18 mouse cellular contexts compared by ENCODE assay signal in genomic region chr17:72144461-72144860, GRCm38 (mm10).
DNase-seq lines count a peak whose midpoint lies in the region; ATAC-seq lines count a peak whose summit lies in the region.
"Had no signal": no experiment of that assay in that cellular context is flagged by ENCODE, and none has a peak within 500 bp of the region (broad histone marks: within the 10 kb centered on the region; RNA-seq: fewer than 3 reads in every experiment).

No protein-coding gene starts in this region.

- no peak overlapping the region for H3K4me2 ChIP-seq in hindbrain, embryonic 12.5 days (replicated peaks)
- no peak overlapping the region for H3K4me2 ChIP-seq in hindbrain, embryonic 13.5 days
- no peak overlapping the region for H3K4me2 ChIP-seq in midbrain, embryonic 14.5 days (ENCODE audit: low read length)
- no peak overlapping the region for H3K4me2 ChIP-seq in midbrain, embryonic 16.5 days (ENCODE audit: low read length)
- H3K4me2 ChIP-seq: embryonic facial prominence, embryonic 12.5 days; forebrain, embryonic 12.5 days; heart, embryonic 12.5 days; hindbrain, embryonic 14.5 days had no signal

- no peaks in the 10 kb centered on the region for H3K36me3 ChIP-seq in hindbrain, embryonic 12.5 days
- no peaks in the 10 kb centered on the region for H3K36me3 ChIP-seq in hindbrain, embryonic 13.5 days
- no peaks in the 10 kb centered on the region for H3K36me3 ChIP-seq in midbrain, embryonic 14.5 days (ENCODE audit: control insufficient read depth, insufficient read depth, low read length)
- H3K36me3 ChIP-seq in midbrain, embryonic 16.5 days (ENCODE audit: control insufficient read depth, insufficient read depth, low read length) = no peaks in the 10 kb centered on the region
- H3K36me3 ChIP-seq: embryonic facial prominence, embryonic 12.5 days; forebrain, embryonic 12.5 days; heart, embryonic 12.5 days had no signal

- no peaks in the 10 kb centered on the region for H3K9me3 ChIP-seq in hindbrain, embryonic 12.5 days (replicated peaks)
- H3K9me3 ChIP-seq in hindbrain, embryonic 13.5 days = no peaks in the 10 kb centered on the region
- no peaks in the 10 kb centered on the region for H3K9me3 ChIP-seq in midbrain, embryonic 14.5 days (ENCODE audit: control insufficient read depth, low read length)
- no peaks in the 10 kb centered on the region for H3K9me3 ChIP-seq in midbrain, embryonic 16.5 days (replicated peaks; ENCODE audit: control insufficient read depth, low read length, poor library complexity, severe bottlenecking)
- H3K9me3 ChIP-seq: forebrain, embryonic 12.5 days; heart, embryonic 12.5 days had no signal

- 0 out of 2 replicates have a peak, but pooled peaks cover 3% of the 10 kb centered on the region for H3K4me1 ChIP-seq in hindbrain, embryonic 12.5 days
- peaks cover 15% of the 10 kb centered on the region for H3K4me1 ChIP-seq in hindbrain, embryonic 13.5 days (replicated peaks)
- no peaks in the 10 kb centered on the region; the same call in 1 of the 2 replicates for H3K4me1 ChIP-seq in midbrain, embryonic 14.5 days (ENCODE audit: control insufficient read depth, insufficient read depth, low read length)
- H3K4me1 ChIP-seq in midbrain, embryonic 16.5 days (ENCODE audit: control insufficient read depth, insufficient read depth, low read length) = no peaks in the 10 kb centered on the region
- H3K4me1 ChIP-seq: embryonic facial prominence, embryonic 12.5 days; forebrain, embryonic 12.5 days; heart, embryonic 12.5 days had no signal

- 58% methylated on average over 9 of the region's 9 CpGs for WGBS in hindbrain, embryonic 12.5 days
- 47% methylated on average over 9 of the region's 9 CpGs for WGBS in hindbrain, embryonic 13.5 days
- 56% methylated on average over 9 of the region's 9 CpGs for whole genome bisulfite sequencing in midbrain, embryonic 14.5 days
- WGBS in midbrain, embryonic 16.5 days = 54% methylated on average over 9 of the region's 9 CpGs

- H3K27ac ChIP-seq in hindbrain, embryonic 12.5 days = 0 out of 2 replicates have a peak overlapping the region, but pooled peaks have one; percentile 2
- no peak overlapping the region for H3K27ac ChIP-seq in hindbrain, embryonic 13.5 days
- H3K27ac ChIP-seq in midbrain, embryonic 14.5 days (replicated peaks; ENCODE audit: low read depth, low read length) = 0 out of 2 replicates have a peak overlapping the region, but pooled peaks have one; percentile 13
- no peak overlapping the region for H3K27ac ChIP-seq in midbrain, embryonic 16.5 days (ENCODE audit: low read length)
- H3K27ac ChIP-seq: embryonic facial prominence, embryonic 12.5 days; forebrain, embryonic 12.5 days; gastrocnemius, adult 2 months; hindbrain, embryonic 14.5 days had no signal

- H3K9ac ChIP-seq in hindbrain, embryonic 12.5 days = no peak overlapping the region
- no peak overlapping the region for H3K9ac ChIP-seq in hindbrain, embryonic 13.5 days
- H3K9ac ChIP-seq in midbrain, embryonic 14.5 days (replicated peaks; ENCODE audit: low read length) = no peak overlapping the region
- no peak overlapping the region for H3K9ac ChIP-seq in midbrain, embryonic 16.5 days (ENCODE audit: low read depth, low read length)
- H3K9ac ChIP-seq: embryonic facial prominence, embryonic 12.5 days; forebrain, embryonic 12.5 days; heart, embryonic 12.5 days; hindbrain, embryonic 14.5 days had no signal

- no peak overlapping the region for H3K4me3 ChIP-seq in hindbrain, embryonic 12.5 days
- no peak overlapping the region for H3K4me3 ChIP-seq in hindbrain, embryonic 13.5 days
- H3K4me3 ChIP-seq in midbrain, embryonic 14.5 days (replicated peaks; ENCODE audit: low read depth, low read length) = no peak overlapping the region
- H3K4me3 ChIP-seq in midbrain, embryonic 16.5 days (ENCODE audit: low read depth, low read length) = no peak overlapping the region
- H3K4me3 ChIP-seq: embryonic facial prominence, embryonic 12.5 days; forebrain, embryonic 12.5 days; gastrocnemius, adult 2 months; heart, embryonic 12.5 days had no signal

- DNase-seq in midbrain, embryonic 14.5 days = peak; percentile 20
- DNase-seq in retina, postnatal 1 day = peak; percentile 17
- DNase-seq in retina, embryonic 14.5 days (ENCODE audit: low spot score) = no peak
- DNase-seq: adrenal gland, postnatal 14 days; cerebellum, adult 2 months; gastrocnemius, adult 2 months; gastrocnemius, postnatal 25 days had no signal

- H3K27me3 ChIP-seq in hindbrain, embryonic 12.5 days = no peaks in the 10 kb centered on the region
- no peaks in the 10 kb centered on the region for H3K27me3 ChIP-seq in hindbrain, embryonic 13.5 days
- no peaks in the 10 kb centered on the region for H3K27me3 ChIP-seq in midbrain, embryonic 14.5 days (ENCODE audit: control insufficient read depth, insufficient read depth, low read length)
- H3K27me3 ChIP-seq in midbrain, embryonic 16.5 days (ENCODE audit: control insufficient read depth, insufficient read depth, low read depth, low read length) = no peaks in the 10 kb centered on the region
- H3K27me3 ChIP-seq: CH12.LX; embryonic facial prominence, embryonic 12.5 days; forebrain, embryonic 12.5 days; heart, embryonic 12.5 days; Patski had no signal

- no peak for ATAC-seq in hindbrain, embryonic 12.5 days (ENCODE audit: low FRiP score)
- ATAC-seq in hindbrain, embryonic 13.5 days (ENCODE audit: low FRiP score) = no peak
- ATAC-seq in midbrain, embryonic 14.5 days (ENCODE audit: low FRiP score, low TSS enrichment) = no peak
- ATAC-seq in midbrain, embryonic 16.5 days = no peak
- no peak for ATAC-seq in erythroblast, adult 5-6 weeks (replicated peaks; ENCODE audit: low FRiP score, poor library complexity, severe bottlenecking)
- ATAC-seq: activated CD4-positive, CD25-positive, alpha-beta regulatory T cell, adult 4 months had no signal

Comparison
In these comparisons a context has a peak if more than half of its experiments do, and no peak if none do; other contexts are left out.
1. H3K27ac ChIP-seq: peak in hindbrain, embryonic 12.5 days (single experiment) and midbrain, embryonic 14.5 days (single experiment); none in hindbrain, embryonic 13.5 days (single experiment) and midbrain, embryonic 16.5 days (single experiment).